Mouse (Mus musculus): ENCODE results near the gene Tubb5.

GRCm38 (mm10) chr17:35825109-35825850, 12.8 kb downstream of the Tubb5 start:
- TF ChIP-seq CTCF (IDR thresholded peaks at IDR 0.05; ENCODE audit: borderline replicate concordance, insufficient read depth, low read depth, low read length) (no peak), POLR2A (IDR thresholded peaks at IDR 0.05; ENCODE audit: borderline replicate concordance, insufficient read depth, low read length) (no peak)
